Mouse (Mus musculus) gastrocnemius, adult 2 months (tissue): Measurements from ENCODE around the gene Gpbp1. TPM values are rescaled to one million over a fixed set of nuclear protein-coding genes. Genes with fewer than 3 reads are reported as not detected.

Source experiments
- DNase-seq: peaks from one replicate; pipeline ENCODE4 v3.0.0; 2022
- H3K27ac ChIP-seq: fragments of 200-600 bp; 2 replicates; pipeline ENCODE4 v1.8.1; 2022; ENCODE audit warnings: mild to moderate bottlenecking
- H3K4me3 ChIP-seq: fragments of 200-600 bp; 2 replicates; pipeline ENCODE4 v1.8.1; 2022; ENCODE audit warnings: mild to moderate bottlenecking, moderate library complexity
- CTCF ChIP-seq: fragments of 200-600 bp; IDR thresholded peaks from 2 replicates; pipeline ENCODE4 v1.8.1; 2022; ENCODE audit warnings: antibody characterized with exemption, mild to moderate bottlenecking, moderate library complexity
- intact Hi-C: fragments of 180-260 bp; cut with DNase I; formaldehyde crosslinking; loops from one replicate; pipeline ENCODE4 v1.15.1; 2025
- total RNA-seq, 2 experiments: library from RNA; stranded (reverse); gene quantifications; 2 replicates each; pipeline ENCODE4 v1.2.3; 2021

Gene Gpbp1
- total RNA-seq, 2 experiments from 2014 or later, result 54.4 to 61.4 TPM

DNA sequence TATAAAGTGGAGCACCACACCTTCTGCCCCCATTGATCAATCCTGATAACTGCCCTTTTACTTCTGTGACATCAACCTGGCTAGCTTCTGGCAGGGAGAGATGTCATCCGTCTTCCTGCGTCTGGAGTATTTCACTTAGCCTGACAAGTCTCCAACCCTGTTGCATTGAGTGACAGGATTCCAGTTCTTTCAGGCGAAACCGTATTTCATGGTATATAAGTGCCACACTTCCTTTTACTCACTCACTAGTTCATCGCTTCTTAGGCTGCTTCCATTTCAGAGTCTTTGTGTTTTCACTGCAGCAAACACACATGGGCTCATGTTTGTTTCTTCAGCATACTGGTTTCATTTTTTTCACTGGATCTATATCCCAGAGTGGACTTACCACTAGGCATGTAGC lies 19.5 kb upstream of the Gpbp1 start:
- intact Hi-C loops, result no loop called here
- H3K4me3 ChIP-seq, result no peak overlapping the region
- DNase-seq, result no peak
- H3K27ac ChIP-seq, result no peak overlapping the region
- no peak for TF ChIP-seq CTCF

DNA sequence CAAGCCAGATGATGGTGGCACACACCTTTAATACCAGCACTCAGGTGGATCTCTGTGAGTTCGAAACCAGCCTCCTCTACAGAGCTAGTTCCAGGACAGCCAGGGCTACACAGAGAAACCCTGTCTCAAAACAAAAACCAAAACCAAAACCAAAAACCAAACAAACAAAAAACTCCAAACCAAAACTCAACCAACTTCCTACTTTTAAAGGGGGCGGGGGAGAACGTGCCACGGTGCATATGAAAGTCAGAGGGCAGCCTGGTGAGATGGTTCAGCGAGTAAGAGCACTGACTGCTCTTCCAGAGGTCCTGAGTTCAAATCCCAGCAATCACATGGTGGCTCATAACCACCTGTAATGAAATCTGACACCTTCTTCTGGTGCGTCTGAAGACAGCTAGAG lies 18.7 kb upstream of the Gpbp1 start:
- no peak for TF ChIP-seq CTCF
- DNase-seq, result no peak
- intact Hi-C loops, result no loop called here
- Histone ChIP-seq H3K4me3 (no peak overlapping the region), H3K27ac (no peak overlapping the region)

DNA sequence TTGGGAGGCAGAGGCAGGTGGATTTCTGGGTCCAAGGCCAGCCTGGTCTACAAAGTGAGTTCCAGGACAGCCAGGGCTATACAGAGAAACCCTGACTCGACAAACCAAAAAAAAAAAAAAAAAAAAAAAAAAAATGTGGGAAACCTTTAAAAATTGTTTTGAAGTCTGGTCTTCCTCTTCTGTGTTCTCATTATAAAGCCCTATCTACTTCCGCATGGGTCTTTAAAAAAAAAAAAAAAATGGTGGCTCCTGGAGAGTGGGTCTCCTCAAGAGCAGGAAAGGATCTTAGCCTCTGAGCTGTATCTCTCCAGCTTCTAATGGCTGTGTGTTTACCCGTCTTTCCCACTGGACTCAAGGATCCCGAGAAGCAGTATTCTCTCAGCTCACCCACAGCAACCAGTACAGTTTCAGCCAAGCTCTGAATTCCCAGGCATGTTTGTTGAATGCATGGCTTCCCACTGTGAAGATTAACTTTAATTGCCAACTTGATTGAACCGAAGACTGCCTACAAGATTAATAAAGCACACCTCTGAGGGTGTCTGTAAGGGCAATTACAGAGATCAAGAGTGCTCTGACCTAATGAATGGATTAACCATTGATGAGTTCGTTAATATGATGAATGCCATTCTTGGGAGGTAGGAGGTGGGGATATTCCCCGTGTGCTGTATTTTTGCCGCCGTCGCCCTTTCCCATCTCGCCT lies 4.6 kb upstream of the Gpbp1 start:
- Histone ChIP-seq H3K27ac (no peak overlapping the region), H3K4me3 (no peak overlapping the region)
- no peak for TF ChIP-seq CTCF
- DNase-seq, result no peak
- intact Hi-C loops, result no loop called here

DNA sequence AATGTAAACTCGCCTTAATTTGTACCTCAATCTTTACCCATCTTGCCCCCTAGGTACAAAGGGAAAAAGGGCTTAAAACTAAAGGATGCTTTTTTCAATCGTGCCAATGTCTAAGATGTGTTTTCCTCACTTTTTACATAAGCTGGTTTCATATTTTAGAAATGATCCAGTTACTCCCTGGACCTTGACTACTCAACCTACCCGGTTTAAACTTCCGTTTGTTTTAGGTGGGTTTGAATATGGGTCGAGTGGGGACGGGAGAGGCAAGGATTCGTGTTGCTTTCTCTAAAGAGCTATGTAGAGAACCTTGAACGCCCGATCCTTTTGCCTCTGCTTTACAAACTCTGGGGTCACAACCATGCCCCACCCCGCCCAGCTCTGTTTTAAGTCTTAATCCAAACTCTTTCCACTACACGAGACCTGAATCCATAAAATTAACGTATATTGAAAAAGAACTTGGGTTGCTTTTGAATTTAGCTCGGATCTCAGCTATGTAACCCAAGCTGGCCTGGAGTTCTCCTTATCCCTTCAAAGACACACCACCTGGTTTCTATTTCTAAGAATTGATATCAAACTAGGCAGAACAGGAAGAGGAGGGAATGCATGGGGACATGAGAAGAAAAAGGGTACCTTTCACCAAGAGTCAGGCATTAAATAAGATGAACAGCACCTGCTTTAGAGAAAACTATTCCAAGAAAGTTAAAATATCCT lies 1.3 kb upstream of the Gpbp1 start:
- intact Hi-C loops, result loop anchor here (2.0 kb wide), 2 partner anchors 194 to 234 kb away; no protein-coding TSS in a partner anchor
- peak overlapping the region; percentile 96 for H3K4me3 ChIP-seq

DNA sequence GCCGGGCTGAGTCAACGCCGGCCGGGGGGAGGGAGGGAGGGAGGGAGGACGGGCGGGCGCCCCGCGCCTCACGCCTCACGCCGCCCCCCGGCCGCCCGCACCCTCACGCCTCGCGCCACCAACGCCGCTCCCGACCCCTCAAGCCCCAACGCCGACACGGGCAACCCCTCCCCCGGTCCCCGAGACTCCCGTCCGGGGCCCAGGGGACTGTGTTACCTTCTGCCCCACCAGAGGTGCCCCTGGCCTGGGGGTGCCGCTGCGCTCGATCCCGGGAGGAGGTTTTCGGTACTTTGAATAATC lies 459 bp downstream of the Gpbp1 start:
- TF ChIP-seq CTCF, result no peak
- H3K27ac ChIP-seq, result peak overlapping the region; percentile 100
- no peak for DNase-seq
- H3K4me3 ChIP-seq, result peak overlapping the region; percentile 96
- intact Hi-C loops, result no loop called here

More for the DNA sequence above, 1.3 kb upstream of the Gpbp1 start:
- TF ChIP-seq CTCF, result no peak
- DNase-seq, result no peak
- H3K27ac ChIP-seq, result peak overlapping the region; percentile 100

DNA sequence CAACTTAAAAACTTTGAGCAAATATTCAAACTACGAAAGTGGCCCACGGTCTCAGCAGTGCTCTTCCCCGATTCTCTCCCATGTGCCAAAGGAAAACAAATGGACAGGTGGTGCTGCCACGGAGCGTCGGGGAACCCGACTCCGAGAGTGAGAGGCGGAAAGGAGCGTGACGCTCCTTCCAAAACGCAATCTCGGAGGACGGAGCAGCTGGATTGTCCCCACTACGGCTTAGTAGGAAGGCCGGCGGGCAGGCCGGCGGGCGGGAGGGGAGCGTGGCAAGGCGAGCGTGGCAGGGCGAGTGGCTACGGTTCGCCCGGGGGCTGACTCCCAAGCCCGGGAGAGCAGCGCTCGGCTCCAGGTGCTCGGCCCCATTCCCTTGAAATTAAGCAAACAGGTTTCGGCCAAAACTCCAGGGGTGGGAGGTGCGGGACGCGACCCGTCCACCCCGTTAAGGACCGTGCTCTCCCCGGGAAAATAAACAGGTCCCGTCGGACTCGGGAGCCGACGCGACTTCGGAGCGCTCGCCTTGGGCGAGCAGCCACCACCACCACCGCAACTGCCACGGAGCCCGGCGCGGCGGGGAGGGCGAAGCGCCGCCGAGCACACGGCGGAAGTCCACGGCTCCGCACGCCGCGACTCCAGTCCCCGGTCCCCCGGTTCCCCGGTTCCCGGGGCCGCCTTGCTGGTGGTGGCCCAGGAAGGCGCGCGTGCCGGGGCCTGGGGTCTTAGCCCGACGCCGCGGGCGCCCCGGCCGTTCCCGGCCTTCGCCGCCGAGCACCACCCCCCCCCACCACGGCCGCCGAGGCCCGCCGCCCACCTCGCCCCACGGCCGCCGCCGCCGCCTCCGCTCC lies 1.0 kb downstream of the Gpbp1 start:
- intact Hi-C loops, result no loop called here
- no peak for TF ChIP-seq CTCF
- peak overlapping the region; percentile 100 for H3K27ac ChIP-seq
- H3K4me3 ChIP-seq, result peak overlapping the region; percentile 96
- DNase-seq, result peak; percentile 73

DNA sequence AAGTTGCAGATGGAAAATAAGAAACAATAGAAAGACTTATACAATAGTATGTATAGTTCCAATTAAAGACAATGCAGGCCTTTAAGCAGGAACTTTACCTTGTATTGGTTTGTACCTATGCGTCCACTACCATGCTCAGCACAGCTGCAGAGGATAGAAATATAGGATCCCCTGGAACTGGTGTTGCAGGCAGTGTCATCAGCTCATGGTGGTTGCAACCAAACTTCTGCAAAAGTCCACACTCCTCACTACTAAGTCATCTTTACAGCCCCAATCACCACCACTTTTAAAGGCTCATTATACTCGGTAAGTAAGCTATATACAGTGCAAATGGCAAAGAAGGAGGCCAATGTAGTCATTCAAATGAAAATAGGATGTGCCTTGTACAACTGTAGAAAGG lies 12.2 kb downstream of the Gpbp1 start:
- DNase-seq, result no peak
- Histone ChIP-seq H3K27ac (no peak overlapping the region), H3K4me3 (no peak overlapping the region)
- TF ChIP-seq CTCF, result no peak
- intact Hi-C loops, result loop anchor here (5.0 kb wide), 1 partner anchor 210 kb away; no protein-coding TSS in a partner anchor

DNA sequence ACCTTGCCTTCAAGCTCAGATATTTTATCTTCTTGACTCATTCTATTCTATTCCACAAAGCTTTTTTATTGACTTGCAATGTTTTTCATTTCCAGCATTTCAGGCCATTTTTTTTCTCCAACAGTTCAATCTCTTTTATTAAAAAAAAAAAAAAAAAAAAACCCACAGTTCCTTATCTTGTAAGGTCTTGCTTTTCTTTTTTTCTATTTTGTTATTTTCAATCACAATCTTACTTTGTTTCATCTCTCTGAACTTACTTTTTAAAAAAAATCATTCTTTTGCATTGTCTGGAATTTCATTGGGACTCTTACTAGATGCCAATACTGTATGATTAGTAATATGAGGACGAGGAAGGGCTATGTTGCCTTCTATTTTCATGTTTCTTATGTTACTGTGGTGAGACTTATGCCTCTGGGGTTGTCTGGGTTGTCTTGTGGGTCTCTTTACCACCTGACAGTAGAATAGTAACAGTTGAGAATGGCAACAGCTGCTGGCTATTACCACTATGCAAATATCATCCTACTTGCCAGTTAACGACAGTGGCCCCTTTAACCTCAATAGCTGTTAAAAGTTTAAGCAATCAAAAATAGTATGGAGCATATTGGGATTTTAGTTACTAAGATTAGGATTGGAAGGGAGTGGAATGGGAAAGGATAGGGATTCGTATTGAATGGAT lies 19.2 kb downstream of the Gpbp1 start:
- no peak for DNase-seq
- no peak for TF ChIP-seq CTCF
- intact Hi-C loops, result no loop called here

DNA sequence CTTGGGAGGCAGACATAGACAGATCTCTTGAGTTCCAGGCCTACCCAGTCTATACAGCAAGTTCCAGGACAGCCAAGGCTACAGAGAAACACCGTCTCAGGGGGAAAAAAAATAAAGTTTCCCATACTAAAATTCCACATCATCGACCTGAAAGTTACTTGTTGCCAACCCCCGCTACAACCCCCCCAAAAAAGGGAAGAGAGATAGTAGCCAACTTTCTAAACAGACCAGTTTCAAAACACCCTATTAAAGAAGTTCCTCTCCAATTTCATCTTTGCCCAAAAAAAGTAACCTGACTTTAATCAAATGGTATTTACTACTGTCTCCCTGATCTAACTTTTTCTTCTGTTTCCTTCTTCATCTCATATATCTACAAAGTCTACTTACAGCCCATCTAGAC lies 22.6 kb downstream of the Gpbp1 start:
- no peak for TF ChIP-seq CTCF
- H3K4me3 ChIP-seq, result no peak overlapping the region
- H3K27ac ChIP-seq, result no peak overlapping the region
- no peak for DNase-seq
- intact Hi-C loops, result loop anchor here (10.0 kb wide), 1 partner anchor 797 kb away; no protein-coding TSS in a partner anchor

More for the DNA sequence above, 19.2 kb downstream of the Gpbp1 start:
- Histone ChIP-seq H3K27ac (no peak overlapping the region), H3K4me3 (no peak overlapping the region)

DNA sequence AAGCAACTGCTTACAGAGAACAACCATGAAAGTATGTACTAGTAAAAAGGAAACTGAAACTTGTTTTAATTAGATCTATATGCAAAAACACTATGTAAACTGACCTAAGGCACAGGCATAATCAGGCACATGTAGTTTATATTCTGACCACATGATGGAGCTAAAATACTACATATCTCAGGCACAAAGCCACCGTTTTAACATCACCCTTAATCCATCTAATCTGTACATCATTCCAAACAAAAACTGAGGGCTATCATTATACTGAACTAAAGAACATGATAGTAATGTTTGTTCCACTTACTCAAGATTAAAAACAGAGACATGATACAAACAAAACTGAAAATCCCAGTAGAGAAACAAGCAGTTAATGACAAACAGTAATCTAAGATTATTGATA lies 28.5 kb downstream of the Gpbp1 start:
- H3K4me3 ChIP-seq, result no peak overlapping the region
- peak; percentile 83 for TF ChIP-seq CTCF
- no peak for DNase-seq
- intact Hi-C loops, result loop anchor here (1.0 to 10.0 kb wide), 3 partner anchors 226 to 803 kb away; no protein-coding TSS in a partner anchor
- H3K27ac ChIP-seq, result no peak overlapping the region

DNA sequence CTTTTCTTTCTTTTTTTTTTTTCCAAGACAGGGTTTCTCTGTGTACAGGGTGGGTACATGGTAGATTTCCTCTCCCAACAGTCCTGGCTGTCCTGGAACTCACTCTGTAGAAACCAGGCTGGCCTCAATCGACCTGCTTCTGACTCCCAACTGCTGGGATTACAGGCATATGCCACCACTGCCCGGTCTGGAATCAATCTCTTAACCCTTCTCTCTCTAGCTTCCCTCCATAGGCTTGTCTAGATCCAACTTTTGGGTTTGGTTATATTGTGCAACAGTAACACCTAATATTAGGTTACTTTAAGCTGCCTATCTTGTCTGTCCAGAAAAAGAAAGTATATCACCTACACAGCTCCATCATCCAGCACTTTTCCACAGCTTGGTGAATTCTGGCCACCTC lies 33.1 kb downstream of the Gpbp1 start:
- 0 out of 2 replicates have a peak overlapping the region, but pooled peaks have one; percentile 1 for H3K27ac ChIP-seq
- intact Hi-C loops, result no loop called here
- no peak for TF ChIP-seq CTCF
- no peak overlapping the region for H3K4me3 ChIP-seq
- DNase-seq, result no peak

DNA sequence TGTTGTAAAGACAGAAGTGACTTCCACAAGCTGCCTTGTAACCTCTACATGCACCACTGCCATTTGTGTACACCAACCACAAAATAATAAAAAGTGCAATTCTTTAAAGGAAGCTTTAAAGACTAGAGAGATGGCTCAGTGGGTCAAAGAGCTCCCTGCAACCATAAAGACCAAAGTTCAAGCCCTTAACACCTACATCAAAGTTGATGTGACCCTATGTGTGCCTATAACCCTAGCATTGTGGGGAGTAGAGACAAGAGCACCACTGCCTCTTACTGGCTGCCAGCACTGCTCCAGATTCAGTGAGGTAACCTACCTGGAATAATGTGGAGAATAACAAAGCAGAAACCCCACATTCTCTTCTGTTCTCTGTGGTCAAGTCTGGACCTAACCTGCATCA lies 45.6 kb downstream of the Gpbp1 start:
- no peak for TF ChIP-seq CTCF
- intact Hi-C loops, result no loop called here
- H3K27ac ChIP-seq, result no peak overlapping the region
- no peak overlapping the region for H3K4me3 ChIP-seq
- DNase-seq, result no peak
